Mouse (Mus musculus): ENCODE measurements around the gene Timm22.
A peak's percentile ranks its signal among the peaks of the same experiment; 100 is the strongest.

Gene Timm22

DNA sequence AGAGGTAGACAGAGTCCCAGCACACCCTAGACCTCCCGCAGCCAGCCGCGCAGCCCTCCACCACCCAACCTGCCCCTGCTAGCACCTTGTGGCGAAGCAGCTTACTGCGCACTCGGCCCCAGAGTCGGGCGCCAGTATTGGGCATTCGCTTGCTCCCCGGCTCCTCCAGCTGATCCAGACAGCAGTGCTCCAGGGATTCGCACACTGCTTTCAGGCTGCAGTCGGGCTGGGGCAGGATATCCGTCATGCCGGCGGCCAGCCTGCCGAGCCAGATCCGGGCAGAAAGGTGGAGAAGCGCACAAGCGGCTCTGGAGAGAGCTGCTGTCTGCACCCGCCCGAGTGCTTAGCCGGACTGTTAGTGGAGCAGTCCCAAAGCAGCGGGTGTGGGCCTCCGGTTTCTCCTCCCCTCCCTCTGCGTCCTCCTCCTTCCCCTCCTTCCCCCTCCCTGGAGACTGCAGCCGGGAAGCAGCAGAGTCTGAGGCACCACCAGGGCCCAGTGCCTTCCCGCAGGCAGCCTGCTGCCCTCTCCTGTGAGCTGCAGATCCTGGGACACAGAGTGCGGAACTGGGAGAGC, 30.2 kb downstream of the Timm22 start:
- DNase-seq = peak; percentile 51

GRCm38 (mm10) chr11:76439666-76440065, 32.9 kb downstream of the Timm22 start:
- DNase-seq = no peak

DNA sequence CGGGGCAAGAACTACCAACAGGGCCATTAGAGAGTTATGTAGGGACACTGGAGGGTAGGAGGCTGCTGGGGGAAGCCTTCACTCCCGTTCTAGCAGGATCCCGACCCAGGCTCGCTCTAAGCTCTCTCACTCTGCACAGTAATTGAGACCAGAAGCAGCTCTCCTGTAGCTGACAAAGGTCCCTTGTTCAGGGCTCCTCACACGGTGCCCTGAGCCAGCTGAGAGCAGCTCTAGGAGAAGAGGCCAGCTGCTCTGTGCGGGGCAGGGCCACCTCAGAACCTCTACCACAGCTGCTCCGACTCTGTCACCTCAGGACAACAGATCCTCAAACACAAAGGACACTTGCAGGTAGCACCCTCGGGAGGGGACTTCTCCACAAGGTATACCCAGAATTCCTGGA, 38.7 kb downstream of the Timm22 start:
- no peak for DNase-seq

GRCm38 (mm10) chr11:76446251-76446650, 39.5 kb downstream of the Timm22 start:
- no peak for DNase-seq

DNA sequence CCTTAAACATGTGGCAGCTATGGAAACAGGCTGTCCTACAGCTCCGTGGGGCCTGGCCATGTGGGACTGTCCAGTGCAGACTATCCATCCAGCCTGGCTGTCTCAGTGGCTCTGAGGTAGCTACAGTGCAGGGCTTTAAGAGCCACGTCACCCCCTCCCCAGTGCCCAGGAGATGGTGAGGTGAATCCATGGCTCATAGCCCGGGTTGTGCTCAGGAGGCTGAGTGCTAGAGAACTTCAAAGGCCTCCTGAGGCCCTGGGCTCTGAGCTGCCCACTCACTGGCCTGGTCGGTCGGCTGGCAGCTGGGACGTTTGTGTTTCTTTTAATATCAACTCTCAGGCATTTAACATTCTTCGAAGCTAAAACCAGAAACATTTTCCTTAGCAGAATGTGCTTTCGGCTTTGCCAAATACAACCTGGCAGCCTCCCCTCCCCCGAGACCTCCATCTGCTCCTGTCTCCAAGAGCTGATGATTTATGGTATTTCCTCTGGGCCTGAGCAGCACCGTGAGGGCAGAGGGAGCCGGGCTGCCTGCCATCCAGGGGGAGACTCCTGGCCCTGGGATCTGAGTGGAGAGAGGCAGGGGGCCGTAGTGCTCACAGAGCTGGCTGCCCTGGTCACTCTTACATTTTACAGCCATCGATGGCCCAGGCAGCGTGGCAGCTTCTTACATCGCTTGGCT, 42.9 kb downstream of the Timm22 start:
- peak; percentile 79 for DNase-seq

- no peak for DNase-seq
These were observed 43.4 kb downstream of the Timm22 start for GRCm38 (mm10) chr11:76450202-76450561.

DNA sequence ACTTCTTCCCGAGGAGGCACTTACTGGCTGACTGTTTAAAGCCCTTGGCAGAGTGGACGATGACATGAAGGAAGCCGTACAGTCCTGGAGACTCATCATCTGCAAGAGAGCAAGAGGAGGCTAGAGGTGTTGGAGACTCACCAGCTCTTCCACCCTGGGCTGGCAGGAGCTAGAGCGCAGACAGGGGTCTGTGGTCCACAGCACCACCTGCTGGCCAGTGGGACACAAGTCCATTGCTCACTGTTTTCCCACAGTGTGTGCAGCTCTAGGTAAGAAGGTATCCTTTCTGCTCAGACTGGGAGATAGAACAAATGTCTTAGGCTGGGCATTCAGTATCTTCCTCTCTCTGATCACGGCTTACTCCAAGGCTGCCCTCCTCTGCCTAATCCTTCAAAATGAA, 47.7 kb downstream of the Timm22 start:
- DNase-seq = peak; percentile 57

DNA sequence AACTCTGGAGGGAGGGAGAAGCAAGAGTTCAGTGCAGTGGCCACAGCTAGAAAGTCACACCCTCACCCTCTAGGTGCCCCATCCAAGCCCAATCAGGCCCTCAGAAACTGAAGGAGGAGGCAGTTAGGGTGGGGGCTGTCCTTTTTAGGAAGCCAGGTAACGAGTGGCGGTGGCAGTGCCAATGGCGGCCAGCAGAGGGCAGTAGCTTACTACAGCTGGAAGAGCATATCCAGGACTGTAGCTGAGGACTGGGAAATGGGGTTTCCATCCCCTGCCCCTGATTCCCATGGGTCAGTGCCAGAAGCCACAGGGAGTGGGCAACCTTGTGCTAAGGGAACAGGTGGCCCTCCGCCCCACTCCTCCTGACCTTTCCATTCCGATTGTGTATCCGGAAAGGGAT, 49.5 kb downstream of the Timm22 start:
- DNase-seq = peak; percentile 76

GRCm38 (mm10) chr11:76456897-76457296, 50.1 kb downstream of the Timm22 start:
- DNase-seq = no peak

DNA sequence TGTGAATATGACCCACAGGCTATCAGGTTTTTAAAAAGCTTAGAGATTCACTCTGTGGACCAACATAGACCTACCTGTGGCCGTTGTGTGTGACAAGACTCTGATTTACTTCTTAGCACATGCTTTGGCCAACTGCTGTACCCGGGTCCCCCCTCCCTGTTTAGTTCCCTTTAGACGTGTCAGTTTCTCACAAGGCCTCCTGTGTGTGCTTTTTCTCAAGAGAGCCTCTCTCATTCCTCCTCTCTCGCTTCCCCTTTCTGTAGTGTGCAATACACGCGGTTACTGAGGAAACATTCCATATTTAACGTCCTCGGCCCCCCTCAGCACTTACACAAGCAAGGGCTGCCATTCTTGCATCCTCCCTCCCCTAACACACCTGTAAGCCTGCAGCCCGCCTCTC, 52.0 kb downstream of the Timm22 start:
- DNase-seq = no peak

DNA sequence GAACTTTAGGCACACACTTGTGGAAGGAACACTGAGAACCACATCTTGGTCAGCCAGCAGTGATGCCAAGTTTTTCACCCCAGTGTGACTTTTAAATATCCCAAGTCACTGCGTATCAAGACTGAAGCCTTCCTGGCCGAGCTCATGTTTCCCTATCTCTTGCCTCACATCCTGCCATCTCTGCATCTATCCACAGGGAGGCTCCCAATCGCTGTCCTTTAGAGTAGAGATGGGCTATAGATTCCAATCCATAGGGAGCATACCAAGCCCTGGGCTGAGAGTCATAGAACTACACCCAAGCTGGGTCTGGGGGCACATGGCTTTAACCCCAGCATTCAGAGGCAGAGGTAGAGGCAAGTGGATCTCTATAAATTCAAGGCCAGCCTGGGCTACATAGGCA, 52.7 kb downstream of the Timm22 start:
- no peak for DNase-seq

DNA sequence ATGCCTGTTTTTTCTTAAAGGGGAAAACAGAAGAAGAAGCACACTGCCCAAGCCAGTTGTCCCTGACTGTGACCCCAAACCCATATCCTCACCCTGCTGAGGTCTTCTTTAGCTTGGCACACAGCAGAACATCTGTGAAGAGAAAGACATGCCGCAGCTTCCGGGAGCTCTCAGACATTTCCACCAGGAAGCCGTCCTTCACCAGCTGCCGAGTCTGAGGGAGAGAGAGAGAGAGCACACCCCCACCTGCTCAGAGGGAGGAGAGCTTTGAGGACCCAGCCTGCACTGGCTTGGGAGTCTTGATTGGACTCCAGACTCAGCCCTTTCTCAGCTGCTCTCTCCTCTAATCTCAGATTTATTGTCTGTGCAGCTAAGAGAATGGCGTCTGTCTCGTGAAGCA, 54.4 kb downstream of the Timm22 start:
- no peak for DNase-seq

DNA sequence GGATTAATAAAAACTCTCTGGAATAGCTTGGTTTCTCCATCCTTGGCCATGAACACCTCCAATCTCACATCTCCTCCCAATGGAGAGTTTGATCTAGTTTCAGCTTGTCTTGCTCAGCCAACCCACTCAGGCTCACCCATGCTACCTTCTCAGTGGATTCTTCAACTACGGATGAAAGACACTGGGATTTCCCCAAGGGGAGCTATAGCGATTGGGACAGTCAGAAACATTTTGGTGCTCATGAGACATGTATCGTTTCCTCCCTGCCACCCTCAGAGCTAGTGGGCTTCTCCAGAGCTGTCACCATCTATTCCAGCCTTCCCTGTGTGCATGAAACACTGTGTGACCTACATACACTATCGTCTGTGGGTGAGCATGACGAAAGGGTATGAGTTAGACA, 54.9 kb downstream of the Timm22 start:
- no peak for DNase-seq

DNA sequence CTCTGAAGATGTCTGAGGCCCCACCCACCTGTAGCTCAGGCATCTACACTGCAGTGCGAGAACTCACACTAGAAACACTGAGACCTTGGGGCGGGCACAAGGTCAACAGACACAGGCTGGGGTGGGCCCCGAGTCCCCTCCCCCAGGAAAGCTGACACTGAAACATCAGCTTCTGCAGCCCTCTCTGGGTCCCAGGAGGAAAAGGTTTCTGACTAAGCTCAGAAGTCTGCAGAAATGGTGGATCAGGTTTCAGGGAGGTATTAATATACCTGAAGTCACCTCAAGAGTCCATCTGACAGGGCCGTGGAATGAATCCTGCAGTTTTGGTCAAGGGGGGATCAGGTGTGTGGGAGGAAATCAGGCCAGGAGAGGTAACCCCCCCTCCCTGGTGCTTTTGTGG, 59.1 kb downstream of the Timm22 start:
- no peak for DNase-seq

Measured in right cerebral cortex, postnatal 25 days (tissue).